Mouse (Mus musculus) MEL (cell line): ENCODE measurements around the gene Dnttip2.

Source experiments
- CTCF ChIP-seq, 3 experiments: IDR thresholded peaks in 2 of 3; conservative IDR thresholded peaks in 1 of 3; 2 replicates each; pipeline ENCODE4 v1.5.1; 2011 to 2012; ENCODE audit warnings: low read length in 3 of 3, low read depth in 2 of 3, mild to moderate bottlenecking in 2 of 3, improper control_type of control experiment in 1 of 3, inconsistent platforms in 1 of 3, mixed read lengths in 1 of 3, moderate library complexity in 1 of 3; ENCODE audit not compliant: control insufficient read depth in 1 of 3, insufficient read depth in 1 of 3, poor library complexity in 1 of 3, severe bottlenecking in 1 of 3
- POLR2A ChIP-seq, 2 experiments: IDR thresholded peaks; 2 replicates each; pipeline ENCODE4 v1.6.1; 2011 to 2012; ENCODE audit warnings: low read length in 2 of 2, mild to moderate bottlenecking in 2 of 2, control low read depth in 1 of 2, improper control_type of control experiment in 1 of 2, low read depth in 1 of 2, moderate library complexity in 1 of 2; ENCODE audit not compliant: control insufficient read depth in 1 of 2, insufficient read depth in 1 of 2, poor library complexity in 1 of 2
- USF2 ChIP-seq, 2 experiments: IDR thresholded peaks; 2 replicates each; pipeline ENCODE4 v1.6.1; 2011 to 2012; ENCODE audit warnings: improper control_type of control experiment in 2 of 2, low read length in 2 of 2, borderline replicate concordance in 1 of 2, inconsistent platforms in 1 of 2, low read depth in 1 of 2, mild to moderate bottlenecking in 1 of 2; ENCODE audit not compliant: insufficient read depth in 1 of 2

DNA sequence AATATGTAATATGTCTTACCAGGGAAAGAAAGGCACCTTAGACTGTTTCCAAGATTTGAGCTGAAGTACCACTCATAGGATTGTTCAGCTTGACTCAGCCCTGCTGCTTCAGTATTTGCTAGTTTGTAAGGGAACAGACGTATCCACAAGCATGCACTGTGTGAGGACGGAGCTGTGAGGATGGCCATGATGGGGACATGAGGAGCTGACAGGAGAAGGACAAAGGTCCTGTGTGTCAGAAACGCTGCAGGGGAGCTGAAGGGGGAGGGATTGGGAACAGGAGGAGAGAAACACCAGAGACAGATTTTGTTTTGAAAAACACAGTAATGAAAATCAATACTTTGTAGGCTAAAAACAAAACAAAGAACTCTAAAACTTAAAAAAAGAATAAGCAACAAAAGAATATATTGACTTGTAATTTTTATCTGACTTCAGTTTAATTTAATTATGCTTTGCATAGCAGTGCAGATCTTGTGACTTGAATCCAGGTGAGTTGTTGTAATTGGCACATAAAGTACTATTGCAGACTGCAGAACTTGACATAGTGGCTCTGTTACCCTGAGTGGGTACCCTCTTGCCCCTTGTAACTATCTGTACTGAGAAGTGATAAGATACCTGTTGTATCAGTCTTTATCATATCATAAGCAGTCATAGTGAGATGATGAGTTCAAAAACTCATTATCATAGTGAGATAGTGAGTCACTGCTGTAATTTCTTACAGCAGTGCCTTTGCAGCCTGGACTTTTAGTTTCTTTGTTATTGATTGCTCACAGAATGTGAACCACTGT is 21.5 kb upstream of the Dnttip2 start:
- TF ChIP-seq POLR2A (IDR thresholded peaks at IDR 0.05; ENCODE audit: control insufficient read depth in 1 of 2, insufficient read depth in 1 of 2, low read depth in 1 of 2, low read length in 2 of 2, poor library complexity in 1 of 2) (no peak), CTCF (IDR thresholded peaks at IDR 0.05 in 2 of 3, conservative IDR thresholded peaks at IDR 0.05 in 1 of 3; ENCODE audit: control insufficient read depth in 1 of 3, insufficient read depth in 1 of 3, low read depth in 2 of 3, low read length in 3 of 3, poor library complexity in 1 of 3, severe bottlenecking in 1 of 3) (no peak), USF2 (IDR thresholded peaks at IDR 0.05; ENCODE audit: borderline replicate concordance in 1 of 2, insufficient read depth in 1 of 2, low read depth in 1 of 2, low read length in 2 of 2) (no peak)
